Mouse (Mus musculus) adrenal gland, adult 2 months (tissue): ENCODE data around the gene Vmn1r103. TPM values are rescaled to one million over a fixed set of nuclear protein-coding genes. Genes with fewer than 3 reads are reported as not detected.
"Not testable (repeated sequence)": the region's sequence is repeated elsewhere in the genome, so short reads cannot be mapped to it uniquely, and the experiment has no call there.

Experiments used
- DNase-seq: peaks from one replicate; pipeline ENCODE4 v3.0.0; 2021
- long read RNA-seq: library from polyadenylated mRNA; stranded (forward); transcript quantifications from one replicate; pipeline ENCODE4 v2.0.0, GENCODE M21; 2021
- polyA plus RNA-seq: library from polyadenylated mRNA; depleted of rRNA; stranded (reverse); fragments of >200 nt; gene quantifications from 2 replicates; pipeline ENCODE4 v1.2.3, GENCODE M21; 2012; rRNA removed
- total RNA-seq, 2 experiments: library from RNA; stranded (reverse); gene quantifications; 2 replicates each; pipeline ENCODE4 v1.2.3; 2021

Vmn1r103 gene
- total RNA-seq (not detected), polyA plus RNA-seq (not detected in 2 replicates)
- long read RNA-seq = 0 reads

DNA sequence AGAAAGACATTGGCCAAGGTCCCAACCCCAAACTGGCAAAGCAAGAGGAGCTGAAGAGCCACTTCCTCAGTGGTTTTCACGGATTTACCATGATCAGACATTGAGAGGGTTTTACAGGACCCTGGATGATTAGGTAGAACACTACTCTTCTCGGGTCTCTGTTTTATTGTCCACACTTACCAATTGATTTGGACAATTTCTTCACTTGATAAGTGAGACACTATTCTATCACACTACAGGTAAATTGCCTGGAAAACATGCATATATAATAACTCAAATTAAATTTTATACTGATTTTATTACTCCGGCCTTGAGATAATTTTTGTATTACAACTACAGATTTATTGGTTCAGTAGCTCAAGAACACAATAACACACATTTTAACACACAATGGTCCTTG, at the start of gene Vmn1r103:
Vmn1r103 (minus strand) TSS at position 101 of the 400 bp plus-strand sequence.
- DNase-seq = not testable (repeated sequence)

DNA sequence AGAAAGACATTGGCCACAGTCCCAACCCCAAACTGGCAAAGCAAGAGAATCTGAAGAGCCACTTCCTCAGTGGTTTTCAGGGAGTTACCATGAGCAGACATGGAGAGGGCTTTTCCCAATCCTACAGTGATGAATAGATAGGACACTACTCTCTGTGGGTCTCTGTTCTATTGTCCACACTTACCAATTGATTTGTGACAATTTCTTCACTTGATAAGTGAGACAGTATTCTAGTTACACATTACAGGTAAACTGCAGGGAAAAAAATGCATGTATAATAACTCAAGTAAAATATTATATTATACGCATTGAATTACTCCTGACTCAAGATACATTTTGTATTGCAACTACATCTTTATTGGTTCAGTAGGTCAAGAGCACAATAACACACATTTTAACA, 35.3 kb upstream of the Vmn1r103 start, which contains the start of gene Gm5726:
Gm5726 (minus strand) TSS at position 101 of the 400 bp plus-strand sequence.
- not testable (repeated sequence) for DNase-seq

DNA sequence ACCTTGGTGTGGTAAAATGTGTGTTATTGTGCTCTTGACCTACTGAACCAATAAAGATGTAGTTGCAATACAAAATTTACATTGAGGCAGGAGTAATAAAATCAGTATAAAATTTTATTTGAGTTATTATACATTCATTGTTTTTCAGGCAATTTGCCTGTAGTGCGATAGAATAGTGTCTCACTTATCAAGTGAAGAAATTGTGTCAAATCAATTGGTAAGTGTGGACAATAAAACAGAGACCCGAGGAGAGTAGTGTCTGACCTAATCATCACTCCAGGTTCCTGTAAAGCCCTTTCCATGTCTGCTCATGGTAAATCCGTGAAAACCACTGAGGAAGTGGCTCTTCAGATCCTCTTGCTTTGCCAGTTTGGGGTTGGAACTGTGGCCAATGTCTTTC, 23.2 kb upstream of the Vmn1r103 start, which contains the start of gene Vmn1r104:
Vmn1r104 (plus strand) TSS at position 301 of the 400 bp plus-strand sequence.
- not testable (repeated sequence) for DNase-seq

DNA sequence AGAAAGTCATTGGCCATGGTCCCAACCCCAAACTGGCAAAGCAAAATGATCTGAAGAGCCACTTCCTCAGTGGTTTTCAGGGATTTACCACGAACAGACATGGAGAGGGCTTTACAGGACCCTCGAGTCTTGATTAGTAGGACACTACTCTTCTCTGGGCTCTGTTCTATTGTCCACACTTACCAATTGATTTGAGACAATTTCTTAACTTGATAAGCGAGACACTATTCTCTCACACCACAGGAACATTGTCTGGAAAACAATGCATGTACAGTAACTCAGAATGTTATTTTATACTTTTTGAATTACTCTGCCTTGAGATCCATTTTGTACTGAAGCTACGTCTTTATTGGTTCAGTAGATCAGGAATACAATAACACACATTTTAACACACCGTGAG, 35.5 kb downstream of the Vmn1r103 start, which contains the start of gene Gm10670:
Gm10670 (minus strand) TSS at position 101 of the 400 bp plus-strand sequence.
- not testable (repeated sequence) for DNase-seq

Other genes starting within 250 kb of the Vmn1r103 start
- not detected for gene Gm5890, start 247.7 kb downstream of the Vmn1r103 start, total RNA-seq
- gene Gm5890, start 247.7 kb downstream of the Vmn1r103 start, polyA plus RNA-seq = not detected in 2 replicates
- not detected for gene Gm4133, start 176.5 kb downstream of the Vmn1r103 start, total RNA-seq
- not detected in 2 replicates for gene Gm4133, start 176.5 kb downstream of the Vmn1r103 start, polyA plus RNA-seq
- not detected for gene Gm5728, start 135.1 kb downstream of the Vmn1r103 start, total RNA-seq
- gene Gm5728, start 135.1 kb downstream of the Vmn1r103 start, polyA plus RNA-seq = not detected in 2 replicates
- gene Vmn1r100, start 92.6 kb downstream of the Vmn1r103 start, total RNA-seq = not detected
- gene Vmn1r100, start 92.6 kb downstream of the Vmn1r103 start, polyA plus RNA-seq = not detected in 2 replicates
- not detected for gene Vmn1r101, start 67.9 kb downstream of the Vmn1r103 start, total RNA-seq
- gene Vmn1r101, start 67.9 kb downstream of the Vmn1r103 start, polyA plus RNA-seq = not detected in 2 replicates
- not detected for gene Gm10670, start 35.6 kb downstream of the Vmn1r103 start, total RNA-seq
- gene Gm10670, start 35.6 kb downstream of the Vmn1r103 start, polyA plus RNA-seq = not detected in 2 replicates
- not detected for gene Vmn1r104, start 23.3 kb upstream of the Vmn1r103 start, total RNA-seq
- gene Vmn1r104, start 23.3 kb upstream of the Vmn1r103 start, polyA plus RNA-seq = not detected in 2 replicates
- not detected for gene Gm5726, start 35.2 kb upstream of the Vmn1r103 start, total RNA-seq
- not detected in 2 replicates for gene Gm5726, start 35.2 kb upstream of the Vmn1r103 start, polyA plus RNA-seq
- not detected for gene Gm4141, start 65.7 kb upstream of the Vmn1r103 start, total RNA-seq
- not detected in 2 replicates for gene Gm4141, start 65.7 kb upstream of the Vmn1r103 start, polyA plus RNA-seq
- not detected for gene Gm4513, start 88.5 kb upstream of the Vmn1r103 start, total RNA-seq
- gene Gm4513, start 88.5 kb upstream of the Vmn1r103 start, polyA plus RNA-seq = not detected in 2 replicates
- not detected for gene Vmn1r107, start 158.4 kb upstream of the Vmn1r103 start, total RNA-seq
- gene Vmn1r107, start 158.4 kb upstream of the Vmn1r103 start, polyA plus RNA-seq = not detected in 2 replicates
- not detected for gene Vmn1r111, start 192.7 kb upstream of the Vmn1r103 start, total RNA-seq
- gene Vmn1r111, start 192.7 kb upstream of the Vmn1r103 start, polyA plus RNA-seq = not detected in 2 replicates
- gene Gm10668, start 220.1 kb upstream of the Vmn1r103 start, total RNA-seq = not detected
- gene Gm10668, start 220.1 kb upstream of the Vmn1r103 start, polyA plus RNA-seq = not detected in 2 replicates